Comparison of ENCODE assay signal across 23 mouse cellular contexts in the genomic region with DNA sequence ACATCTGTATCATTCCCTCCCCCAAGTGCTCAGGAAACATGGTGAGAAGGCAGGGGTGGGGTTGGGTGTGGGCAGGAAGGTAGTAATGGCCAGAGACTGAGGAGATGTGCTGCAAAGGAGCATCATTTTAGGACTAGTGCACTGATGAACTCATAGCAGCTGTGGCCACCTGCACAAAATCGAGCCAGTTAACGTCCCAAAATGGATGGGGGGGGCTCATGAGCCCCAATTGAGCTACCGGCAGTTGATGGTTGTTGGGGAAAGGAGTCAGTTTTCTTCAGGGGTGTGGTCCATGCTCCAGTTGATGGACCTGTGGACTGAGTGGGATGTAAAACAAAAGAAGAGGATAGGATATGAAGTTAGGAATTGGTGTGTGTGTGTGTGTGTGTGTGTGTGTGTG.
DNase-seq lines count a peak whose midpoint lies in the region; ATAC-seq lines count a peak whose summit lies in the region.
"Had no signal": no experiment of that assay in that cellular context is flagged by ENCODE, and none has a peak within 500 bp of the region (broad histone marks: within the 10 kb centered on the region; RNA-seq: fewer than 3 reads in every experiment).

No protein-coding gene starts in this region.

- H3K9me3 ChIP-seq in heart, embryonic 11.5 days (replicated peaks; ENCODE audit: control insufficient read depth, low read length), result no peaks in the 10 kb centered on the region
- no peaks in the 10 kb centered on the region for H3K9me3 ChIP-seq in heart, embryonic 10.5 days
- H3K9me3 ChIP-seq in heart, embryonic 12.5 days (replicated peaks), result no peaks in the 10 kb centered on the region
- H3K9me3 ChIP-seq: G1E had no signal

- H3K27ac ChIP-seq in heart, embryonic 11.5 days (ENCODE audit: low read depth, low read length), result no peak overlapping the region
- no peak overlapping the region for H3K27ac ChIP-seq in heart, embryonic 10.5 days
- no peak overlapping the region for H3K27ac ChIP-seq in heart, embryonic 12.5 days (ENCODE audit: poor library complexity, severe bottlenecking)

- no peaks in the 10 kb centered on the region for H3K4me1 ChIP-seq in heart, embryonic 11.5 days (ENCODE audit: control insufficient read depth, insufficient read depth, low read length)
- H3K4me1 ChIP-seq in heart, embryonic 10.5 days, result no peaks in the 10 kb centered on the region
- H3K4me1 ChIP-seq in heart, embryonic 12.5 days (replicated peaks), result no peaks in the 10 kb centered on the region

- peak; percentile 78 for DNase-seq in heart, adult 11 months
- peak; percentile 55 for DNase-seq in heart, embryonic 10.5 days (ENCODE audit: low spot score)
- peak; percentile 53 for DNase-seq in 416B (ENCODE audit: low read depth)
- peak; percentile 41 for DNase-seq in CD4-positive helper T cell, adult 2 months (ENCODE audit: low read depth, low spot score)
- no peak for DNase-seq in cerebellum, adult 8-10 months
- no peak for DNase-seq in cerebellum, adult 18-20 months
- DNase-seq: adrenal gland, adult 2 months; adrenal gland, adult 8-10 months; adrenal gland, postnatal 10 days; adrenal gland, postnatal 14 days; adrenal gland, postnatal 25 days; adrenal gland, postnatal 36 days; B cell, adult 2 months; cerebellum, adult 11 months; cerebellum, adult 11-12 months; cerebellum, adult 2 months; cerebellum, adult 9-10 months had no signal

- no peak for ATAC-seq in heart, embryonic 11.5 days (replicated peaks; ENCODE audit: insufficient number of reproducible peaks, low FRiP score, low TSS enrichment)
- no peak for ATAC-seq in heart, embryonic 12.5 days (ENCODE audit: insufficient number of reproducible peaks, low FRiP score)
- ATAC-seq: activated CD4-positive, CD25-positive, alpha-beta regulatory T cell, adult 4 months; CD4-positive, CD25-positive, alpha-beta regulatory T cell, adult 4 months; Patski had no signal

- no peak overlapping the region for H3K4me3 ChIP-seq in heart, embryonic 11.5 days (ENCODE audit: low read depth, low read length)
- no peak overlapping the region for H3K4me3 ChIP-seq in heart, embryonic 10.5 days
- no peak overlapping the region for H3K4me3 ChIP-seq in heart, embryonic 12.5 days

- no peaks in the 10 kb centered on the region for H3K36me3 ChIP-seq in heart, embryonic 11.5 days (ENCODE audit: control insufficient read depth, insufficient read depth, low read length)
- no peaks in the 10 kb centered on the region for H3K36me3 ChIP-seq in heart, embryonic 10.5 days
- H3K36me3 ChIP-seq in heart, embryonic 12.5 days, result no peaks in the 10 kb centered on the region
- H3K36me3 ChIP-seq: G1E had no signal

- H3K27me3 ChIP-seq in heart, embryonic 11.5 days (ENCODE audit: control insufficient read depth, insufficient read depth, low read length), result no peaks in the 10 kb centered on the region
- H3K27me3 ChIP-seq in heart, embryonic 10.5 days (ENCODE audit: insufficient read depth, poor library complexity, severe bottlenecking), result no peaks in the 10 kb centered on the region
- H3K27me3 ChIP-seq in heart, embryonic 12.5 days (replicated peaks), result no peaks in the 10 kb centered on the region
- H3K27me3 ChIP-seq: Patski had no signal

- H3K4me2 ChIP-seq in heart, embryonic 11.5 days, result no peak overlapping the region
- H3K4me2 ChIP-seq in heart, embryonic 12.5 days, result no peak overlapping the region

- no peak overlapping the region for H3K9ac ChIP-seq in heart, embryonic 11.5 days (ENCODE audit: low read depth, low read length)
- no peak overlapping the region for H3K9ac ChIP-seq in heart, embryonic 12.5 days

- WGBS in heart, embryonic 11.5 days (ENCODE audit: insufficient replicate concordance), result 80% methylated on average over 3 of the region's 3 CpGs
- WGBS in heart, embryonic 10.5 days, result 88% methylated on average over 3 of the region's 3 CpGs
- 77% methylated on average over 3 of the region's 3 CpGs for WGBS in heart, embryonic 12.5 days

Comparison
In these comparisons a context has a peak if more than half of its experiments do, and no peak if none do; other contexts are left out.
1. DNase-seq: peak in heart, adult 11 months (single experiment), heart, embryonic 10.5 days (single experiment), 416B (single experiment) and CD4-positive helper T cell, adult 2 months (single experiment); none in cerebellum, adult 8-10 months (single experiment) and cerebellum, adult 18-20 months (0 of 2).